Mouse (Mus musculus) urinary bladder, adult 2 months (tissue): ENCODE measurements around the gene Vdr. TPM values are rescaled to one million over a fixed set of nuclear protein-coding genes. Genes with fewer than 3 reads are reported as not detected.
"Not testable (repeated sequence)": the region's sequence is repeated elsewhere in the genome, so short reads cannot be mapped to it uniquely, and the experiment has no call there.

Source experiments
- DNase-seq: peaks from one replicate; pipeline ENCODE4 v3.0.0; 2022; ENCODE audit warnings: low spot score
- polyA plus RNA-seq: library from polyadenylated mRNA; depleted of rRNA; stranded (reverse); fragments of >200 nt; gene quantifications from 2 replicates; pipeline ENCODE4 v1.2.3, GENCODE M21; 2012

Gene Vdr
- polyA plus RNA-seq, 1 experiment: 1.3 TPM

DNA sequence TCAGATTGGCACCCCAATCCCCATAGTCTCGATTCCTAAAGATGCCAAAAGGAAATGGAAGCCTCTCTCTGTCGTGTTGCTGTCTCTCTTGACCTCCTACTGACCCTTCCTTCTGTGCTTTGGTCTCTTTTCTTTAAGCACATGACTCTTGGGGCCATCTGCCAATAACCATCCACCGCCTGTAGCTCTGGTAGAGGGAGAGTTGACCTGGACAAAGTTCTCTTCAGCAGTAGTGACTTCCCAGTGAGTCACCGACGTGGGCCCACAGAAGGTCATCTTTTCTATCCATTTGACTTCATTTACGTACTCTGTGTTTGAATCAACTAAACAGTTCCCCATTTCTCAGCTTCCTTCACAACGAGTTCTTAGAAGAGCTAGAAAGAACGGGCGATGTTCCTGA is 30.0 kb downstream of the Vdr start:
- no peak for DNase-seq

GRCm38 (mm10) chr15:97878696-97879328 is 31.6 kb downstream of the Vdr start:
- DNase-seq: no peak

DNA sequence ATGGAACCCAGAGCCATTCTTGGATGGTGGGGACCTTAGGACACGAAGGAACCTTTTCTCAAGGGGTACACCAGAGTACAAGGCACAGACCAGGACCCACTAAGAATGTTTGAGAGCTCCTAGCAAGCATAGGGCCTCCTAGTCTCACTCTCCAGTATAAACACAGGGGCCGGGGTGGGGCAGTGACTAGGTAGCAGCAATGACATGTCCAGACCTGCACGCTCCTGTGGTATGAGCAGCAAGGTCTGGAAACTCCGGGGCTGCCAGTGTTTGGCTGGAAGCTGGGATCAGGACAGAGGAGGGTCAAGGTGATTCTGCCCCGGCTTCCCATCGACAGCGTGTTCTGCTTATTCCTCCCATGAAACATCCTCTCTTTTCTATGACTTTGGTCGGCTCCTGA is 34.6 kb downstream of the Vdr start:
- DNase-seq: no peak

DNA sequence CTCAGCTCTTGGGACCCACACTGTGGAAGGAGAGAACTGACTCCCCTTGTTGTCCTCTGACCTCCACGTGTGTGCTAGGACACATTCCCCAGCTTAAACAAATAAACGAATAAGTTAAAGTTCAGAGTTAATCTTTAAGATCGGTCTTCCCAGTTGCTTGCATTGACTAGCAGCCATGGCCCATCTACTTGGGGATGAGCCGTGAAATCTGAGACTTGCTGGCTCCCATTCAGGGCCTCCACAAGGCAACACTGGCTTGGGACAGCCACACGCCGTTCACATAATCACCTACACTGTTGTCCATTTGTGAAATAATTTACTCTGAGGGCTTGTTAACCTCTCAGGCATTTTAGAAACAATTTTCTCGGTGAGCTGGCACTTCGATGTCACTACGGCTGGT is 36.7 kb downstream of the Vdr start:
- DNase-seq: no peak

DNA sequence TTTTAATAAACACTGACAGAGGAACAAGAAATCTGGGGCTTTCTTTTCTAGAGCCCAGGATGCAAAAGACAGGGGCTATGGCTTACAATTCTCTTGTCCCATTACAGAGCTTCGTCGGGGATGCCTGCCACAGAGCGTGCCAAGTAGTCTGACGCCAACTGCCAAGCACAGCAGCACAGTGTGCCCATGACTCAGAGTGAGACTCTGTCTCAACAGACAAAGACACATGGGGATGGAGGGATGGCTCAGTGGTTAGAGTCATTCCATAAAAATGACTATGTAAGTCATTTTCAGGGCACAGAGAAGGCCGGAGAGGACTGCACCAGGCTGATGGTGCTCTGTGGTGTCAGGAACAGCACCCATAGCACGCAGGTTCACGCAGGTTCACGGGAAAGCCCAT is 38.3 kb downstream of the Vdr start:
- no peak for DNase-seq

GRCm38 (mm10) chr15:97871055-97872030 is 39.1 kb downstream of the Vdr start:
- no peak for DNase-seq

DNA sequence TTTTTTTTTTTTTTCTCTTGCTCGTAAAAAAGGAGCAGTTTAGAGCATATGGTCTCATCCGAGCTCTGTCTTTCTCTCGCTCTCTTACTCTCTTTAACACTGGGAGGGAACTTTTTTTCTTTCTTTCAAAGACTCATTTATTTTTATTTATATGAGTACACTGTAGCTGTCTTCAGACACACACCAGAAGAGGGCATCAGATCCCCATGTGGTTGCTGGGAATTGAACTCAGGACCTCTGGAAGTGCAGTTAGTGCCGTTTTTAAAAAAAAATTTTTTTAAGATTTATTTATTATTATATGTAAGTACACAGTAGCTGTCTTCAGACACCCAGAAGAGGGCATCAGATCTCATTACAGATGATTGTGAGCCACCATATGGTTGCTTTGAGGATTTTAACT is 40.3 kb downstream of the Vdr start:
- not testable (repeated sequence) for DNase-seq

- no peak for DNase-seq
These were observed 41.4 kb downstream of the Vdr start for GRCm38 (mm10) chr15:97868985-97869384.

- no peak for DNase-seq
These were observed 44.4 kb downstream of the Vdr start for GRCm38 (mm10) chr15:97865988-97866387.

GRCm38 (mm10) chr15:97865175-97865574 is 45.3 kb downstream of the Vdr start:
- DNase-seq: no peak

DNA sequence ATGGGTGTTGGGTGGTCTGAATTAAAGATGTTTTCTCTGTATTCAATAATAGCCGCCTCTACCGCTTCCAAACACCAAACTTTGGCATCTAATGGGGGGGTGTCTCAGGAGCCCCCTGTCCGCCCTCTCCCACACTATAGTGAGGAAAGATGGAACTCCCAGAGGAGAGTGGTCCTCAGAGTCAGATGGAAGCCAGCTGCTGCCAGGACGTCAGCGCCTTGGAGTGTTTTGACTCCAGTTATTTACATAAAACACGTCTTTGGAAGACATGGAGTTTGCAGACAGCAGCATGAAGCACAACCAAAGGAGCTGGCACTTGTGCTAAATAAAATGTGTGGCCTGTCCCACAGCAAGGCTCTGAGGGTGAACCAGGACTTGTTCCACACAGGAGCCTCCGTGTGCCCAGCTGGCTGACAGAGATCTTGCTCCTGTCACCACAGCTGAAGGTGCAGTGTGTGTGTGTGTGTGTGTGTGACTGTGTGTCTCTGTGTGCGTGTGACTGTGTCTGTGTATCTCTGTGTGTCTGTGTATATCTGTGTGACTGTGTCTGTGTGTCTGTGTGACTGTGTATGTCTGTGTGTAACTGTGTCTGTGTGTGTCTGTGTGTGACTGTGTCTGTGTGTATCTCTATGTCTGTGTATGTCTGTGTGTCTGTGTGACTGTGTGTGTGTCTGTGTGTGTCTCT is 45.9 kb downstream of the Vdr start:
- no peak for DNase-seq

GRCm38 (mm10) chr15:97863494-97863881 is 46.9 kb downstream of the Vdr start:
- DNase-seq: no peak

- no peak for DNase-seq
These were observed 47.4 kb downstream of the Vdr start for GRCm38 (mm10) chr15:97862881-97863493.

- DNase-seq: no peak
These were observed 50.1 kb downstream of the Vdr start for GRCm38 (mm10) chr15:97860353-97860752.

DNA sequence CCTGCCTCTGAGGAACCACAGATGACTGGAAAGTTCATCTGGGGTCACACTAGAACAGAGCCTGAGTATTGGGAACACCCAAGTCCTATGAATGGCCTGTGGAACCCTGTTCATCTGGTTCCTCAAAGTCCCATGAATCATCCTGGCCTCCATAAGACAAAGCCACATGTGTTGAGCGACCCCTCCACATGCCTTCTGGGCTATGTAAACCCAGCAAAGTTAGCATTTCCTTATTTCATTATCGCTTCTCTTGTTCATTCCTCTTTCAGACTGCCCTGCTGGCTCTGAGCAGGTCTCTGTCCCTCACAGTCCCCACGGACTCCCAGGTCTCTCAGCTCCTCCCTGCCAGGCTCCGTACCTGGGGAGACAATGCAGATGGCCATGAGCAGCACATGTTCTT is 52.0 kb downstream of the Vdr start:
- no peak for DNase-seq

DNA sequence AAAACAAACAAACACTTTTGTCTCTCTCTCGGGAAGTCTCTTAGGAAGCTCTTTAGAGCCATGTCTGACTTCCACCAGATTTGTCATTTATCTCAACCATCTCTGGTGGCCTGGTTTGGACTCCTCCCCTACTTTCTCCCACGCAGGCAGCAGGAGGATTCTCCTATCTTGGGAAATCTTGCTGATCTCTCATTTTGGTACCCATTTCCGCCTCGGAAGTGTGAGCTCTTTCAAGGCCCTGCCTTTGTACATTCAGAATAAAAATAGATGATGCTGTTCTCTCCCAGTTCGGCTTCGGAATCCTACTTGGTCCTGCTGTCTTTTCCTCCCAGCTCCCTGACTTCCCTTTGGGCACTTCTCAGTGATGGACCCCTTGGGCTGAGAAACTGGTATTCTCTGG is 55.9 kb downstream of the Vdr start:
- DNase-seq: no peak

GRCm38 (mm10) chr15:97854059-97854458 is 56.4 kb downstream of the Vdr start:
- no peak for DNase-seq

- no peak for DNase-seq
These were observed 58.1 kb downstream of the Vdr start for GRCm38 (mm10) chr15:97852291-97852690.

DNA sequence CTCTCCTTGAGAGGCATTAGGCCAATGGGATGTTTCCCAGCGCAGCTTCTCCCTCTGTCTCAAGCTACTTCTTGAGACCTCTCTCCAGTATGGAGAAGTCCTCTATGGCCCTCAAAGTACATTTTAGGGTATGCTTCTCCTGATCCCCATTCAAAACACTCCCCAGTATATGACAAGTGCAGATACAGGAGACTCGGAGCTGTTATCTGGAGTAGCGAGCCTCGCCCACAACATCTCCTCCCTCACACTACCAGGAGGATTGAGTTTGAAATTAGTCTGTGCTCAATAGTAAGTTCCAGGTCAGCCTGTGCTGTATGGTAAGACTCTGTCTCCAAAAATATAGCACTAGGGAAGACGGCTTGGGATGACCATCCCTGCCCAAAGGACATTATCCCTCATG is 59.4 kb downstream of the Vdr start:
- DNase-seq: no peak

DNA sequence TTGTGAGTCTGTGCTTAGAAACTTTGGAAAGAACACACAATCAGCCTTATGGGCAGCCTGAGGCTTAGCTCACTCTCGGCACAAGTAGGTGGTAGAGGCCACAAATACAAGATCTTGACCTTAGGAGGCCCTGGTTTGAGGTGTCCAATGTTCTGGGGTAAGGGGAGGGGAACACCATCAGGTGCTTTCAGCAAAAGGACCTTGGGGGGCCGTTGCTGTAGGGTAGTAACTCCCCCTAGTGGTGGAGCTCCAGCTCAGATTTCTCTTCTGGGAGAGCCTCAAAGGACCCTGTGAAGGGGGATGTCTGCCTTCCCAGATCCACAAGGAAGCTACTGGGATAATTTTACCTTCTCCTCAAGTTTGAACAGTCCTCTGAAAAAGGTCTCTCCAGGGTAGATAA is 60.0 kb downstream of the Vdr start:
- DNase-seq: no peak

DNA sequence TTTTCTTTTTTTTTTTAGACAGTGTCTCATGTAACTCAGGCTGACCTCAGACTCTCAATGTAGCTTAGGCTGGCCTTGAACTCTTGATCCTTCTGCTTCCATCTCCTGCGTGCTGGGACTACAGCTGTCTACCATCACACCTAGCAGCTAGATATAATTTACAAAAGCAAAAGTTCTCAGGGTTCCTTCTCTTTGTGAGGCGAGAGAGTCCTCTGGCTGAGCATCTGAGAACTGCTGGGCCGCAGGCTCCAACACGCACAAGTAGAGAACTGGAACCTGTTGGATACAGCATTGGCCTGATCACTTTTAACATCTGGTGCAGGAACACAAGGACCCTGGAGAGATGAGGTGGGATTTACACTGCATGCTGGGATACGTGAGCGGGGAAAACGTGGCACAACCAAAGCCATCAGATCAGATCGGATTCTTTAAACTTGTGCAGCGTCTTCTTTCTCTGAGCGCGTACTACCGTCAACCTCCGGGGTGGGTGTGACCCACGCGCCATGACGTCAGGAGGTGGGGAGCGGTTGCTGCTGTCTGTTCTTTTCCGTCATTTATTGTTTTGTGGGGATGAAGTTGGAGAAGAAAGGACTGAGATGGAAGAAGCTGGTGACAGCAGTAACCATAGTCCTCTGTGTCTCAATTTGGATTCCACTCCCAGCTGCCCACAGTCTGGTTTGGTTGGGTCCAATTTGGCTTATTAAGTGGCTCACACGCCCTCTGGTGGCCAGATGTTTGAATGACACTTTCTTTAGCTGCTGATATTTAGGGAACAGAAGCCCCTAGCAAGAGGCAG is 61.1 kb downstream of the Vdr start:
- no peak for DNase-seq
